Mouse (Mus musculus) stomach, postnatal 0 days (tissue): ENCODE results near the gene Kcne1.

ENCODE experiments used
- CTCF ChIP-seq: IDR thresholded peaks from 2 replicates; pipeline ENCODE4 v1.5.1; 2016; ENCODE audit warnings: antibody characterized with exemption, low read depth, mild to moderate bottlenecking, moderate library complexity
- EP300 ChIP-seq: optimal IDR thresholded peaks from 2 replicates; pipeline ENCODE3; 2016; ENCODE audit warnings: antibody characterized with exemption

DNA sequence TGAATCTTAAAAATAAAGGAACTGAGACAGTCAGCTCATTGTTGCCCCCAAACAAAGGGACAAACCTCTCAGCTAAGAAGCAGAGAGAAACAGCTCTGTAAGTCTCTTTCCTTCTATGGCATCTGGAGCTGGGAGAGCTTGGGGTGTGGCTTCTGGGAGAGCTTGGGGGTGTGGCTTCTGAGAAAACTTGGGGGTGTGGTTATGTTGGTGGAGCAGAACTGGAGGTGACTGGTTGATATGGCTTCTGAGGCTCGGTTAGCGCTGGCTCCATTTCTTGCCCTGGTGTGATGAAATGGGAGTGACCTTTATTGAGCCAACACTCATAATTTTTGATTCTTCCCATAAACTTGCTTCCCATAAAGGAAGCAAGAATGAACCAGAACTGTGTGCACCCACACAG is 10.0 kb upstream of the Kcne1 start:
- TF ChIP-seq EP300 (no peak), CTCF (no peak)
